Mouse (Mus musculus): ENCODE measurements at regions not wholly inside any gene's neighbourhood (a gene's known extent, or its start where the extent isn't known, plus 50 kb on each side); places are given as distances from the start of the nearest gene placed in this dataset.
A peak's percentile ranks its signal among the peaks of the same experiment; 100 is the strongest.
"Not testable (repeated sequence)": the region's sequence is repeated elsewhere in the genome, so short reads cannot be mapped to it uniquely, and the experiment has no call there.

- DNase-seq (ENCODE audit: extremely low read depth, insufficient read length, low spot score): no peak
These were observed 86.0 kb upstream of the Lemd2 start for GRCm38 (mm10) chr17:27290311-27290710.

- DNase-seq (ENCODE audit: extremely low read depth, insufficient read length, low spot score): not testable (repeated sequence)
These were observed 85.5 kb upstream of the Lemd2 start for GRCm38 (mm10) chr17:27289804-27290203.

GRCm38 (mm10) chr17:27287986-27288385 lies 83.7 kb upstream of the Lemd2 start:
- not testable (repeated sequence) for DNase-seq (ENCODE audit: extremely low read depth, insufficient read length, low spot score)

GRCm38 (mm10) chr17:27281241-27281640 lies 77.0 kb upstream of the Lemd2 start:
- DNase-seq (ENCODE audit: extremely low read depth, insufficient read length, low spot score): no peak

- DNase-seq (ENCODE audit: extremely low read depth, insufficient read length, low spot score): not testable (repeated sequence)
These were observed 75.4 kb upstream of the Lemd2 start for GRCm38 (mm10) chr17:27279491-27280288.

- not testable (repeated sequence) for DNase-seq (ENCODE audit: extremely low read depth, insufficient read length, low spot score)
These were observed 73.5 kb upstream of the Lemd2 start for GRCm38 (mm10) chr17:27277786-27278185.

- not testable (repeated sequence) for DNase-seq (ENCODE audit: extremely low read depth, insufficient read length, low spot score)
These were observed 67.5 kb upstream of the Lemd2 start for GRCm38 (mm10) chr17:27271756-27272155.

- DNase-seq (ENCODE audit: extremely low read depth, insufficient read length, low spot score): not testable (repeated sequence)
These were observed 66.5 kb upstream of the Lemd2 start for GRCm38 (mm10) chr17:27270776-27271175.

- DNase-seq (ENCODE audit: extremely low read depth, insufficient read length, low spot score): not testable (repeated sequence)
These were observed 60.3 kb upstream of the Lemd2 start for GRCm38 (mm10) chr17:27264607-27265006.

- peak; percentile 84 for DNase-seq (ENCODE audit: extremely low read depth, insufficient read length, low spot score)
These were observed 58.3 kb upstream of the Lemd2 start for GRCm38 (mm10) chr17:27262607-27263006.

- no peak for DNase-seq (ENCODE audit: extremely low read depth, insufficient read length, low spot score)
These were observed 57.7 kb upstream of the Lemd2 start for GRCm38 (mm10) chr17:27261981-27262380.

GRCm38 (mm10) chr17:27261251-27261650 lies 57.0 kb upstream of the Lemd2 start:
- DNase-seq (ENCODE audit: extremely low read depth, insufficient read length, low spot score): no peak

- no peak for DNase-seq (ENCODE audit: extremely low read depth, insufficient read length, low spot score)
These were observed 55.8 kb upstream of the Lemd2 start for GRCm38 (mm10) chr17:27260116-27260515.

- DNase-seq (ENCODE audit: extremely low read depth, insufficient read length, low spot score): no peak
These were observed 53.1 kb upstream of the Lemd2 start for GRCm38 (mm10) chr17:27257345-27257744.

GRCm38 (mm10) chr17:27255804-27256203 lies 51.5 kb upstream of the Lemd2 start:
- no peak for DNase-seq (ENCODE audit: extremely low read depth, insufficient read length, low spot score)

Data from 3134 (cell line).